Mouse (Mus musculus) forebrain, embryonic 16.5 days (tissue): Measurements from ENCODE around the gene Tpst2. TPM values are rescaled to one million over a fixed set of nuclear protein-coding genes. Genes with fewer than 3 reads are reported as not detected.
A peak's percentile ranks its signal among the peaks of the same experiment; 100 is the strongest.

Experiments used
- ATAC-seq: fragments of 200-750 bp; cut with Nextera tagmentation; 2 replicates; pipeline ENCODE4 v1.8.0; 2017; ENCODE audit warnings: mild to moderate bottlenecking, moderate library complexity
- H3K27ac ChIP-seq: fragments of 300-500 bp; sonication (generic); 2 replicates; pipeline ENCODE4 v1.5.1; 2014; ENCODE audit warnings: low read length, control low read depth
- H3K27me3 ChIP-seq: fragments of 300-500 bp; sonication (generic); replicated peaks from 2 replicates; pipeline ENCODE4 v1.6.1; 2014; ENCODE audit warnings: low read length; ENCODE audit not compliant: control insufficient read depth, insufficient read depth
- H3K36me3 ChIP-seq: fragments of 300-500 bp; sonication (generic); 2 replicates; pipeline ENCODE4 v1.6.1; 2014; ENCODE audit not compliant: control insufficient read depth, insufficient read depth
- H3K4me1 ChIP-seq: fragments of 300-500 bp; sonication (generic); replicated peaks from 2 replicates; pipeline ENCODE4 v1.6.1; 2014; ENCODE audit warnings: low read length; ENCODE audit not compliant: control insufficient read depth, insufficient read depth
- H3K4me2 ChIP-seq: fragments of 300-500 bp; sonication (generic); 2 replicates; pipeline ENCODE4 v1.6.1; 2014; ENCODE audit warnings: mild to moderate bottlenecking, low read length, control low read depth
- H3K4me3 ChIP-seq: fragments of 300-500 bp; sonication (generic); replicated peaks from 2 replicates; pipeline ENCODE4 v1.5.1; 2014; ENCODE audit warnings: mild to moderate bottlenecking, low read length, control low read depth
- H3K9ac ChIP-seq: fragments of 300-500 bp; sonication (generic); replicated peaks from 2 replicates; pipeline ENCODE4 v1.6.1; 2014; ENCODE audit warnings: low read depth, low read length, control low read depth
- H3K9me3 ChIP-seq: fragments of 300-500 bp; sonication (generic); 2 replicates; pipeline ENCODE4 v1.6.1; 2016; ENCODE audit warnings: low read length; ENCODE audit not compliant: control insufficient read depth
- WGBS: fragments of 180-500 bp; shearing (Covaris S2); extraction: QIAGEN DNeasy Blood & Tissue Kit; methylation state at CpG from one replicate; pipeline ENCODE4 v1.1.7; 2014; 5-methylcytosine and 5-hydroxymethylcytosine counted together
- polyA plus RNA-seq: library from polyadenylated mRNA; unstranded; fragments of >200 nt; fragmentation: Nextera tagmentation; extraction: Ambion mirVana; gene quantifications from 2 replicates; pipeline ENCODE4 v1.2.1, GENCODE M21; 2015

Tpst2 gene
- polyA plus RNA-seq, 1 experiment from 2014 or later, result 30.2 TPM

DNA sequence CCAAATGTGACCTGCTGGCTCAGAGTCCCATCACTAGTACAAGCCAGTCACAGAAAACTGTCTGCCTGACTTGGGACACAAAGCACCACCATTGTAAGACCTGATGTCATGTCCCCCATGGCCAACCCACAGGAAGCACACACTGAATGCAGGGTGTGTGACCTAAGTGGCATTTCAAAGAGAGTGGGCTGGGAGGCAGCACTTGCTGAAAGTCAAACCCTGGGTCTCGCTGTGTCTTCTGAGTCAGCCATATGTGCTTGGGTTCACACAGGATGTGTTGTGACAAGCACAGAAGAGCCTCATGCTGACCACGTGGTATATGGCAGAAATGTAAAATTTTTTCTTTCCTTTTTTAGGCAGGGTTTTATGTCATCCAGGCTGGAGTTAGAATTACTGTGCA lies 20.8 kb downstream of the Tpst2 start:
- WGBS, result 86% methylated on average over 2 of the region's 2 CpGs
- Histone ChIP-seq H3K27me3 (no peaks in the 10 kb centered on the region), H3K9ac (no peak overlapping the region), H3K27ac (no peak overlapping the region), H3K9me3 (no peaks in the 10 kb centered on the region), H3K36me3 (no peaks in the 10 kb centered on the region), H3K4me2 (no peak overlapping the region), H3K4me1 (no peaks in the 10 kb centered on the region), H3K4me3 (no peak overlapping the region)
- no peak for ATAC-seq

GRCm38 (mm10) chr5:112298226-112298988 lies 21.9 kb downstream of the Tpst2 start:
- Histone ChIP-seq H3K4me1 (no peaks in the 10 kb centered on the region), H3K4me2 (no peak overlapping the region), H3K36me3 (no peaks in the 10 kb centered on the region), H3K4me3 (no peak overlapping the region), H3K27me3 (no peaks in the 10 kb centered on the region), H3K27ac (no peak overlapping the region), H3K9me3 (no peaks in the 10 kb centered on the region), H3K9ac (no peak overlapping the region)
- no peak for ATAC-seq
- 88% methylated on average over 12 of the region's 12 CpGs for WGBS

DNA sequence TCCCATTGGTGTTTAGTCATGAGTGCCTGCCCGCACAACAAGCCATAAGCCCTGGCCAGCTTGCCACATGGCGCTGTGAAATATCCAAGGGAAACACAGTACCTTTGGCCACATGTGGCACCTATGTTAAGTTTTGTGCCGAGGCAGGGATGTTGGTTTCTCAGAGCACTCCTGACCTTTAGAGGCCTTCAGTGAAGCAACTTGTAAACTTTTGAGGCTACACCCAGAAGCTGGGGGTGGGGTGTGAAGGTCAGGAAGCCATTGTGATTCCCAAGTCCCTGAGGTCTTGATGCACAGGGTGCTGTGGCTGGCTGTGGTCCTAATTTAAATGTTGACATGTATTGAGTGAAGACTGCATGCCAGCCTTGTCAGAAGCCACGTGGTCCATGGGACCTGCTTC lies 22.9 kb downstream of the Tpst2 start:
- H3K4me3 ChIP-seq, result no peak overlapping the region
- H3K4me2 ChIP-seq, result no peak overlapping the region
- no peaks in the 10 kb centered on the region for H3K27me3 ChIP-seq
- no peak for ATAC-seq
- WGBS, result 90% methylated on average over 4 of the region's 4 CpGs
- H3K36me3 ChIP-seq, result no peaks in the 10 kb centered on the region
- H3K9ac ChIP-seq, result no peak overlapping the region
- no peak overlapping the region for H3K27ac ChIP-seq
- no peaks in the 10 kb centered on the region for H3K4me1 ChIP-seq
- no peaks in the 10 kb centered on the region for H3K9me3 ChIP-seq

GRCm38 (mm10) chr5:112300112-112300511 lies 23.6 kb downstream of the Tpst2 start:
- H3K9me3 ChIP-seq, result no peaks in the 10 kb centered on the region
- ATAC-seq, result no peak
- no peak overlapping the region for H3K27ac ChIP-seq
- H3K9ac ChIP-seq, result no peak overlapping the region
- no peak overlapping the region for H3K4me2 ChIP-seq
- H3K4me3 ChIP-seq, result no peak overlapping the region
- 83% methylated on average over 2 of the region's 2 CpGs for WGBS
- no peaks in the 10 kb centered on the region for H3K27me3 ChIP-seq
- no peaks in the 10 kb centered on the region for H3K4me1 ChIP-seq
- no peaks in the 10 kb centered on the region for H3K36me3 ChIP-seq

GRCm38 (mm10) chr5:112300721-112301308 lies 24.3 kb downstream of the Tpst2 start:
- no peak overlapping the region for H3K4me3 ChIP-seq

DNA sequence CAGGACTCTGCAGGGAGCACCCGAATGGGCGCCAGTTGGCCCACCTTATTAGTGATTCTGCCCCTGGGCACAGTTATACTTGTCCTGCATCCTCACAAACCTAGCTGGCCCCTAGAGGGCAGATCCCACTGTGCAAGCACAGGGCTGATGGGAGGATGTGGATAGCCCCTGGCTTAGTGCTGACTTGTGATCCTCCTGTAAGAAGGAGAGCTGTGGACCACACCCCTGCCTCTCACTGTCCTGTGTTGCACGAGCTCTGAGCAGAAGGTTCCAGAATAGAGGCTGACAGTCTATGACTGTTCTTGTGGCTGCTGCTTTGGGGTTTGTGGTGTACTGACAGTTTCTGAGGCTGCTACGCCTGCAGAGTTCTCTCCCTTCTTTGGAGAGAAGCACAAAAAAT lies 25.2 kb downstream of the Tpst2 start:
- Histone ChIP-seq H3K4me3 (no peak overlapping the region), H3K9ac (no peak overlapping the region), H3K36me3 (no peaks in the 10 kb centered on the region), H3K9me3 (no peaks in the 10 kb centered on the region), H3K27ac (no peak overlapping the region), H3K27me3 (no peaks in the 10 kb centered on the region), H3K4me2 (no peak overlapping the region), H3K4me1 (no peaks in the 10 kb centered on the region)
- WGBS, result 85% methylated on average over 4 of the region's 4 CpGs
- no peak for ATAC-seq

More at GRCm38 (mm10) chr5:112300721-112301308, 24.3 kb downstream of the Tpst2 start:
- no peaks in the 10 kb centered on the region for H3K36me3 ChIP-seq
- H3K9ac ChIP-seq, result no peak overlapping the region
- H3K27ac ChIP-seq, result no peak overlapping the region
- WGBS, result 84% methylated on average over 6 of the region's 6 CpGs
- H3K4me2 ChIP-seq, result no peak overlapping the region
- H3K9me3 ChIP-seq, result no peaks in the 10 kb centered on the region
- no peak for ATAC-seq
- no peaks in the 10 kb centered on the region for H3K4me1 ChIP-seq
- no peaks in the 10 kb centered on the region for H3K27me3 ChIP-seq

- H3K27ac ChIP-seq, result no peak overlapping the region
- H3K4me2 ChIP-seq, result no peak overlapping the region
- H3K27me3 ChIP-seq, result no peaks in the 10 kb centered on the region
- no peaks in the 10 kb centered on the region for H3K36me3 ChIP-seq
- H3K9ac ChIP-seq, result no peak overlapping the region
- ATAC-seq, result no peak
- H3K4me3 ChIP-seq, result no peak overlapping the region
- H3K4me1 ChIP-seq, result no peaks in the 10 kb centered on the region
- no peaks in the 10 kb centered on the region for H3K9me3 ChIP-seq
- WGBS, result 94% methylated on average over 5 of the region's 5 CpGs
These were observed 25.8 kb downstream of the Tpst2 start for GRCm38 (mm10) chr5:112302310-112302709.

DNA sequence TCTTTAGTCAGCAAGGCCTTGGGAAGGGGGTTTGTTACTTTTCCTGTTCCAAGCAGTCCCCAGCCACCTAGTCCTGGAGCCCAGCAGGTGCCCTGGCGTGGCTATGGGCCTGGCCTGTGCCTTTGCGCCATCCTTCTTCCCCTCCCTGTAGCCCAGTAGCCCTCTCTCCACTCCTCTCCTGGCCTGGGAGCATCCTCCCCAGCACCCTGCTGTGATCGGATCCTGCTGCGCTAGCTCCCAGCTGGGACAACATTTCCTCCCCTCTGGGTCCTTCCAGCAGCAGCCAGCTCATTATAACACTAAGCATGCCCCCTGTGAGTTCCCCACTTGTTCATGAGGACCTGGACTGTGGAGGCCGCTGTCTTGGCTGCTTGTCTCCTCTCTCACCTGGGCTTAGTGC lies 29.4 kb downstream of the Tpst2 start:
- Histone ChIP-seq H3K4me1 (no peaks in the 10 kb centered on the region), H3K9ac (no peak overlapping the region), H3K9me3 (no peaks in the 10 kb centered on the region), H3K27ac (no peak overlapping the region), H3K36me3 (0 out of 2 replicates have a peak, but pooled peaks cover 5% of the 10 kb centered on the region), H3K4me2 (no peak overlapping the region), H3K4me3 (no peak overlapping the region), H3K27me3 (no peaks in the 10 kb centered on the region)
- no peak for ATAC-seq
- 66% methylated on average over 5 of the region's 5 CpGs for WGBS

DNA sequence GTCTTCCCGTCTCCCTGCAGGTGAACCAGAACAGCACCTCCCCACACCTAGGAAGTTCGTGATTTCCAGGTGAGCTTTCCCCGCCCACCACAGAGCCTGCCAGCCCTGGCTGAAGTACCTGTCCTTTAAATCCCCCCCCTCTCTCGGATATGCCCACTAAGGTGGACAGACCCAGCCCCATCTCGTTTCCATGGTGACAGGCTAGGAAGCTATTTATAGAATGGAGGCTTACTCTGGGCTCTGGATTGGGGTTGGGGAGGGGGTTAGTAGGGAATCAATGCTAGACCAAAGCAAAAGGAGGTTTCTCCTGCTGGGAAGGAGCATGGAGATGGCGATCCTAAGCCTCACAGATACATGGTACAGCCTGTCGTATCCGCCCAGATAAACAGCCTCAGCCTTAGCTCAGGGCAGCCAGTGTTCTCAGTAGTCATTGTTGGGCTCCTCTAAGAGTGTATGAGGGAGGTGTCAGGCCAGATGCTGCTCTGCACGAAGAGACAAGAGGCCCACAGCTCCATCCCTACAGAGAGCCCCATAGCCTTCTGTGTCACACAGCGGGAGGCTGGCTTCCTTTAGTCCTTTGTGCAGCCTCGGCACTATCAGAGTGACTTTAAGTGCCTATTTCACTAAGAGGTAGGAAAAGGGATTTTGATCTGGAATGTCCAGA lies 36.9 kb downstream of the Tpst2 start:
- Histone ChIP-seq H3K9ac (no peak overlapping the region), H3K4me1 (no peaks in the 10 kb centered on the region), H3K27me3 (no peaks in the 10 kb centered on the region), H3K4me3 (no peak overlapping the region), H3K4me2 (no peak overlapping the region), H3K9me3 (no peaks in the 10 kb centered on the region), H3K27ac (no peak overlapping the region), H3K36me3 (0 out of 2 replicates have a peak, but pooled peaks cover under 1% of the 10 kb centered on the region)
- ATAC-seq, result peak; percentile 43; the same call in 1 of the 2 replicates
- WGBS, result 55% methylated on average over 11 of the region's 11 CpGs
